Mouse (Mus musculus) G1E (cell line): ENCODE measurements at regions not wholly inside any gene's neighbourhood (a gene's known extent, or its start where the extent isn't known, plus 50 kb on each side); places are given as distances from the start of the nearest gene placed in this dataset.

ENCODE experiments used
- CTCF ChIP-seq: IDR thresholded peaks from 2 replicates; pipeline ENCODE4 v1.5.1; 2012; ENCODE audit warnings: low read depth, low read length, inconsistent platforms, mixed read lengths
- GATA1 ChIP-seq: IDR thresholded peaks from 2 replicates; pipeline ENCODE4 v1.6.1; 2012; ENCODE audit warnings: borderline replicate concordance, low read length, inconsistent platforms, mixed read lengths

DNA sequence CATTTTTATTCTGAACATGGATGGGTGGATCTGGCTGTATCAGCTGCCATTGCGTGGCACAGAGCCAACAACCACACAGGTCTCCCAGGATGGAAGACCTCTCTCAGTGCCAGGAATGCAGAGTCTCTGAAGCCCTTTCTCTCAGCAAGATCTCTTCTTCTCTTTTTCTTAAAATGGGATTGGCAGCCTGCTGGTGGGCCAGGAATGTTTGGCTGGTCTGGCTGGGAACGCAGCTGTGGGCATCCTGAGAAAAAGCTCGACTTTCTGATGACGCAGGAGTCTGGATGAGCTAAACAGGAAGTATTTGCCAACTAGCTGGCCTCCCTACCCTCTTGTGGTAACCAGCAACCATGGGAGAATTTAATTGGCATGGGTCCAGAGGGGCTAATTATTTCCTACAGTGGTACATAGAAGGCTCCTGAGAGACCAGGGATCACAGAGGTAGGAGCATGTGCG is 89.4 kb upstream of the Lrig1 start:
- TF ChIP-seq GATA1 (no peak), CTCF (no peak)
